Mouse (Mus musculus): Measurements from ENCODE around the gene Kcnab2.

Gene Kcnab2

DNA sequence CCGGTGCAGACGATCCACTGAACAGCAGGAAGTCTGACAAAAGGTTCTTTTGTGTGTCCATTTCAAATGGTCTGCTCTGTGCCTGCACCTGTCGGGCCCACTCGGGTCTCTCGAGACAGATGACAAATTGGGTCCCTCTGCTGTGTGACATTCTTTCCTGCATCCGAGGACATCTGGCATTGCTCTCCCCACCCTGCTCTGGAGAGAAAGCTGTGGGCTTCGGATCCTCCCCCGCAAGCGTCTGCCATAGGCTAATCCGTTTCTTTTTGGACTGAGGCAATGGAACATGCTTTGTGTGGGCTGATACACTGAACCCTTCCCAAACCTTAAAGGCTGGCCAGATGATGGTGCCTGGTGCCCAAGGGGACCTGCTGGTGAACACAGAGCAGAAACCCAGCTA is 24.6 kb downstream of the Kcnab2 start:
- DNase-seq (ENCODE audit: low read depth, low spot score), result no peak

DNA sequence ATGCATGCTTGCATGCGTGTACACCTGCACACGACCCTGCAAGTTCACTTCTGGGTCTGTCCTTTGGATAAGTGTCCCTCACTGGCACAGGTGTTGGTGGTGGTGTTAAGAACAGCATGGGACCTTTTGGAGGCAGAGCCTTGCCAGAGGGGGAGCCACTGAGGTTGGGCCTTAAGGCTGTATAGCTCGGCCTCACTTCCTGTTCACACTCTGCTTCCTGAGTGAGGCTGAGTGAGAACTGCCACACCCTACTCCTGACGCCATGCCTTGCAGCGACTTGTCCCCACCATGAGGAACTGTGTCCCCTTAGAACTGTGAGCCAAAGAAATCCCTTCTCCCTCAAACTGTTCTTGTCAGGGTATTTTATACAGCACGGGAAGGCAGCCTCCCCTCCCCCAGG is 26.3 kb downstream of the Kcnab2 start:
- no peak for DNase-seq (ENCODE audit: low read depth, low spot score)

DNA sequence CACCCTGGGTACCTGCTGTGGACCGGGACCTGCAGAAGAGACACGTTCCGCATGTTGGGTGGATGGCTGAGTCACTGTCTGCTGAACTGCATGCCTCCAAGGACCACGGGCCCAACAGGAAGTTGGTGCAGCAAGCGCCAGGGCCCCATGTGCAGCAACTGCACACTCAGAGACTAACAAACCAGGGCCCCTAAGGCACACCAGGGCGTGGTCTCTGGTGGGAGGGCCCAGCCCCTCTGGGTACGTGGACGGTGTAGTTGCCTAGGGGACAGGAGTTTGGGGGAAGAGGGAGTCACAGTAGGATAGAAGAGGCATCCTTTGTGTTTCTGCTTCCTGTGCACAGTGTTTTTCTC is 29.0 kb downstream of the Kcnab2 start:
- no peak for DNase-seq (ENCODE audit: low read depth, low spot score)

DNA sequence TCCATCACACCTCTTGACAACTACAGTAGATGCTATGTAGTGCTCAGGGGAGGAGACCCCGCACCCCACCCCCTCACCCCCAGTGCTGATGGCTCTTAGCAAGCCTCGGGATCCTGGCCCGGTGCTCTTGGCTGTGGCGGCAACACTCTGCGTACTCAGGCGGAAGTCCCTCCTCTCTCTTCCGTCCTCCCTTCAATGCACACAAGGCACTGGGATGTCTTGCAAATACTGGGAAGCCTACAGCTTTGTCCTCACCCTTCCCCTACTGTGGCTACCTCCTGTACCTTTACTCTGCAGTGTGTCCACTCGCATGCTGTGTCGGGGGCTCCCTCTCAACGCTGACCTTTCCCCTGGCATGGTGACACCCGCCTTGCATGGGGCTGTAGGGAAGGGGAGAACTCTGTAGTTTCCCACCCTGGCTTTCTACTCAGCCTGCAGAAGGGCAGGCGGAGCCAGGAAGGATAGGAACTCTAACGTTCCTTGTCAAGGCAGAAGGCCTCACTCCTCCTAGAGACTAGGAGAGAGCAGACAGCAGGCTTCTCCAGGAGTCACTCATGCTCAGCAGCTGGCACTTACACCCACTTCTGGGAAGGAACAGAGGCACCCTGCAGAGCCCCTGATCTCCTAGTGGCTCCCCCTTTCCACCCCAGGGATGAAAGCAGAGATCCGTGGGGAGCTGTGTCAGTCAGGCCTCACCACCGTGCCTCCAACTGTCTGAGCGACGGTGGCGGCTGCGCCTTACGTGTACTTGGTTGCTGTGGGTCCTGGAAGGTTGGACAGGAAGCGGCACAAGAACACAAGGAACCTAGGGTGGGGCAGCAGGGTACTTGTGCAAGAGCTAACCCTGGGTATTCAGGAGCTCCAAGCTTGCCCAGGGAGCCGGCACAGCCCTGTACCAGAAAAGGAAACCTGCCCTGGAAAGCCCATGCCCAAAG is 29.7 kb downstream of the Kcnab2 start:
- no peak for DNase-seq (ENCODE audit: low read depth, low spot score)

DNA sequence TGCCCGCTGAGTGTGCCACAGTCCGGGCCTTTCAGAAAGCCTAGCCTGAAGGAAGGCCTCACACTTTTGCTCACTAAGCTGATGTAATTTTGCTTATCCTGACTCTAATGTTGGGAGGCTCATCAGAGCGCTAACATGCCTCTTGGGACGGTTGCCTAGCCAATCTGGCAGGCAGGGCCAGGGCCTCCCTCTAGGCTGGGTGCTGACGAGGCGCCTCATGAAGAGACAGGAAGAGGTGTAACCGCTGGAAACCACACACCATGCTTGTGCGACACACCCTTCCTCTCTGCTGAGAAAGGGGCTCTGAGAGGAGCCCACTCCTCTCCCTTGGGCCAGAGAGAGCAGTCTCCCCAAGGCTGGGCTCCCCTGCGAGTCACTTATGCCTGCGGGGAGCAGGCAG is 31.5 kb downstream of the Kcnab2 start:
- no peak for DNase-seq (ENCODE audit: low read depth, low spot score)

DNA sequence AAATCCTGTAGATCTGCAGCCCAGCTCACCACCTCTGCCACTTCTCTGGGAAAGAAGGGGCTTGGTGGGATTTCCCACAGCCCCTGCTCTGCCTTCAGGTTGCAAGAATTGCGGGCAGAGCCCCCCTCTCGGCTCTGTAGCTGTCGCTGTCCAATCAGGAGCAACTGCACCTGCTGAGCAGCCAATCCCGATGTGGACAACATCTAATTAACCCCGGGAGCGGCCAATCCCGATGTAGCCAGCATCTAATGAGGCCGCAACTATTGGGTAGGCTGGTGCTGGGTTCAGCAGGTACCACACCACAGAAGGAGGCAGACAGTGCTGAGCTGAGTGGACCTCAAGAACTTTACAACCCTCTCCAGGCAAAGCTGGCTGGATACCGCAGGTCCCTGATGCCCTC is 36.1 kb downstream of the Kcnab2 start:
- DNase-seq (ENCODE audit: low read depth, low spot score), result no peak

DNA sequence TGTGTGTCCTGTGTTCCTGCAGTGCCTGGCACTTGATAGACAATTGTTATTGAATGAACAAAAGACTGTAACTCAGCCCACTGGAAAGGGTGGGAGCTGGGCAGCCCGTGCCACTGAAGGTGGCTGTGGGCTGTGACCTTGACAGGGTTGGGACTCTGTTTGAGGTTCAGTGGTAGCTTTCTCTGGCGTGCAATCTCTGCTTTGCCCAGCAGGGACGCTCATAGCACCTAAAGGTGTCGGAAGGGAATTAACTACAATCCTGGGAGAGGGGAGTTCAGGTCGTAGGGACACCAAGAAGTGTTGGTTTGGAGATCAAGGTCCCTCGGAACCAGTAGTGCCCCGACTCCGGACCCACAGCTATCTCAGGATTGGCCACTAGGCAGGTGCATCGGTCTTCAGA is 36.8 kb downstream of the Kcnab2 start:
- no peak for DNase-seq (ENCODE audit: low read depth, low spot score)

DNA sequence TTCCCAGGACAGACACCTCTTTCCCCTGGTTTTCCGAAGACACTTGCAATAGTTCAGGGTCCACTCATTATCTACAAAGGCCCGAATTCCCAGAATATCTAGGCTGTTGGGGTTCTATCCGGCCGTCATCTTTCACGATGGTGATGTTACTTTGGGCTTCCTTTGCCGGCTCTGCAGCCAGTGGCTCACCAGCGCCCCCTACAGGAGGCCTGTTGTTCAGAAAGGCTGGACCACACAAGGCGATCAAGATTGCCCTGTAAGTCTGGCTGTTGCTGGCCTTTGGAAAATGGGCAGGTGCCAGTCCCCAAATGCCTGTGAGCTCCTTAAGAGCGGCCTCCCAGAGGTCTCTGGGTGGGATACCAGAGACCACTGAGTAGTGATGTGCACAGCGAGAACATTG is 42.4 kb downstream of the Kcnab2 start:
- DNase-seq (ENCODE audit: low read depth, low spot score), result no peak

DNA sequence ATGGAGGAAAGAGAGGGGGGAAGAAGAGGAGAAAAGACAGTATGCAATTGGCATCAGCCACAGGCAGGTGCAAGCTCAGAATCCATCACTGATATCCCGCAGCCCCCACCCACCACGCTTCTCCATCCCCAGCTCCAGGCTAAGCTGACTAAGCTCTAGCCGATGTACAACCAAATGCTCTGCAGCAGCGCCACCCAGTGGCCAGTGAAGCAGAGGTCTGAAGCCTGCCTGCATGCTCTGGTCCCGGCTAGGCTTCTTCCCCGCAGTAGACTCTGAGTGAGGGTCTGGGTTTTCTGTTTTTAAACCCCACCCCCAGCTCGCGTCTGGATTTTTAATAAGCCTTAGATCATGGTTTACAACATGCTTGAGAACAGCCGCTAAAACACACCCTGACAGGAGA is 42.8 kb downstream of the Kcnab2 start:
- peak; percentile 70 for DNase-seq (ENCODE audit: low read depth, low spot score)

DNA sequence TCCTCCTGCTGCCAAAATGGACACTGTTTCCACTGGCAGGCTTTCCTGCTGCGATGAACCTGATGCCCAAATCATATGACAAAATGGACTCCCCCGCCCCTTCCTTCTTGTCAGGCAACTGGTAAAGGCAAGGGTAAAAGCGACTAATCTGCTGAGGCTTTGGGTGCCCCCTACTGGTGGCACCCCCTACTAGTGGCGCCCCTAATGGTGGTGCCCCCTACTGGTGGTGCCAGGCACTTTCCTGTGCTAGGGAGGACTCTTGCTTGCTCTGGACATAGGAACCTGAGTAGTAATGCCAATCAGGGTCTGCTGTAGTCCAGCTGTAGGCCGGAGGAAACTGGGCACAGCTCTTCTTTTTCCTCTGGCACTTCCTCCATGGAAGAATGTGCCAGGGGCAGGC is 45.4 kb downstream of the Kcnab2 start:
- DNase-seq (ENCODE audit: low read depth, low spot score), result no peak

DNA sequence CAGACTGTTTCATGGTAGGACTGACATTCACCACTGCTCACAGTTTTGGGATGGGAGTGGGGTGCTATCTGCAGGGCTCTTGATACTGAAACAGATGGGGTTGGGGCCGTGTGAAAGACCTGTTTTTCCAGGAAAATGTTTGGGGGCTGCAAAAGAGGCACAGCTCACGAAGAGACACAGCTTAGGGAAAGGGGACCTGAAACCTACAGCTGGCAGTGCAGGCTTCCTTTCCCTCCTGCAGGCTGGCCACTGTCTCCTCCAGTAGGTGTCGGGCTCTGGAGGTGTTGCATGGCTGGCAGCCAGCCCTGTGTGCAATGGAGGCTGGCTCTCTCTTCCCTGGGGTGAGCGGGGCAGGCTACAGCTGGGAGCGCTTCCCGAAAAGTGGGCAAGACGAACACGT is 49.4 kb downstream of the Kcnab2 start:
- DNase-seq (ENCODE audit: low read depth, low spot score), result no peak

DNA sequence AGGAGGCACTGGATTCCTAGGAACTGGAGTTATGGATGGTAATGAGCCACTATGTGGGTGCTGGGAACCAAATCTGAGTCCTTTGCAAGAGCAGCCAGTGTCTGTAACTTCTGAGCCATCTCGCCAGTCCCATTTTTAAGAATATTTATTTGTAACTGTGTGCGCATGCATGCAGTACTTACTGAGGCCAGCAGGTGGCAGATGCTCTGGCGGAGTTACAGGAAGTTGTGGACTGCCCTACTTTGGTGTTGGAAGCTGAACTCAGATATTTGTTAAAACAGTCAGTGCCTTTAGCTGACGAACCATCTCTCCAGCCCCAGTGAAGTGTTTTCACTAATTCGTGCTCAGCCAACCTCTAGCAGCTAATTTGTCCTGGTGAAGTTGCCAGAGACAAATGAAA is 52.7 kb downstream of the Kcnab2 start:
- DNase-seq (ENCODE audit: low read depth, low spot score), result no peak

DNA sequence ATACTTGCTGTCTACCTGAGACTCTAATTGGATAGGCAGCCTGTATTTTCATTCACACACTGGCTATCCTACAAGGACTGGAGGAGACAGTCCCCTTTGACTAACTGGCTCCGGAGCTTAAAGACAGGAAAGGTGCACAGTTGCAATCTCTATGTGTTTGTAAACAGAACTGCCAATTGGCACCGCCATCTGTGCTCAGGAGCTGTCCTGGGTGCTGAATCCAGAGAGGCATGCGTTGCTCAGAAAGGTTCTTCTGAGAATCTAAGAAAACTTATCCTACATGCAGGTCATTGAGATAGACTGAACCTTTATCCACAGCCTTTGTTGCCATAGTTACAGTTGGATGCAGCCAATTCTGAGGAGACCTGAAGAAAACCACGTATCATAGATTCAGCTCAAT is 53.3 kb downstream of the Kcnab2 start:
- no peak for DNase-seq (ENCODE audit: low read depth, low spot score)

DNA sequence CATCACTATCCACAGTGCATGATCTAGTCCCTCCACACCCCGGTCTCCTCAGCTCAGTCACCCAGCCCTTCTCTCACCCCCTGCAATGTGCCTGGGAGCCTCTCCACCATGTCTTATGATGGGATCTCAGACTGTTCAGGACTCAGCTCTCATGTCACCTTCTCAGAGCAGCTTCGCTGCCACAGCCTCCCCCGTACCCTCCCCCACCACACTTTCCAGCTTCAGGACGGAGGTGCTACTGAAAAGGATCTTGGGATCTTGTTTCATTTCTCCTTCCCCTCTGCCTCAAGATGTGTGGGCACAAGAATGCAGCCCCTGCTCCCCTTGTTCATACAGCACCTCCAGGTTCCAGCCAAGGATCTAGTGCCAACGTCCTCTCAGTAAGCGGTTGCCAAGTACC is 54.1 kb downstream of the Kcnab2 start:
- no peak for DNase-seq (ENCODE audit: low read depth, low spot score)

DNA sequence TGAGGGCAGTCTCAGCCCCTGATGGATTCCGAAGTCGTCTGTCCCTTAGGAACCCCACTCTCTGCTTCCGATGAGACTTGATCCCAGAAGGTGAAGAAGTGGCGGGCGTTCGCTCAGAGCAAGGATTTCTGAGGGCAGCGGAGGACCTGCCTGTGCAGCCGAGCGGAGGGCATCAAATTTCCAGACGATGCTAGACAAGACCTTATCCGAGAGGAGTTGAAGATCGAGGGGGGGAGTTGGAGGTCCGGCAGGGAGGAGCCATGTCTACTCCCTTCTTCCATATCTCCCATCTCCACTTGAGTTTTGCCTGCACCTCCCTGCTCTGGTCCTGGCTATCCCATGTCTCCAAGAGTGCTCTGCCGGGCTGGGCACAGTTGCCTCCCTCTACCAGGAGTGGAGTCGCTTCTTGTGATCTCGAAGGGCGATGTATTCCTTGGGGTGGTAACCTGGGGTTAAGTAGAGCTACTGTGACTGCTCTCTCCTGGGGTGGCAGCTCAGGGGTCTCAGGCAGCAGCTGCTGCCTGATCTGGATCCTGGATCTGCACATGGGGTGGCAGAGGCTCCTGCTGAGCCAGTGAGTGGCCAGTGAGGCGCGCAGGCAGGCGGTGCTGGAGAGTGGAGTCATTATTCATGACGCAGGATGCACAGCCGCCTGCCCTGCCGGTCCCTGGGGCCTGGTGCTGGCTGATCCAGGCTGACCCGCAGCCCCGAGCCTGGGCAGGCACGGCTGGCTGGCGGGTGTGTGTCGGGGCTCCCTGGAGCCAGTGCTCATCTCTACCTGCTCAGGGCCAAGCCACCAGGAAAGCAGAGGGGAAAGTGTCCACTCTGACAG is 59.2 kb downstream of the Kcnab2 start:
- DNase-seq (ENCODE audit: low read depth, low spot score), result no peak

DNA sequence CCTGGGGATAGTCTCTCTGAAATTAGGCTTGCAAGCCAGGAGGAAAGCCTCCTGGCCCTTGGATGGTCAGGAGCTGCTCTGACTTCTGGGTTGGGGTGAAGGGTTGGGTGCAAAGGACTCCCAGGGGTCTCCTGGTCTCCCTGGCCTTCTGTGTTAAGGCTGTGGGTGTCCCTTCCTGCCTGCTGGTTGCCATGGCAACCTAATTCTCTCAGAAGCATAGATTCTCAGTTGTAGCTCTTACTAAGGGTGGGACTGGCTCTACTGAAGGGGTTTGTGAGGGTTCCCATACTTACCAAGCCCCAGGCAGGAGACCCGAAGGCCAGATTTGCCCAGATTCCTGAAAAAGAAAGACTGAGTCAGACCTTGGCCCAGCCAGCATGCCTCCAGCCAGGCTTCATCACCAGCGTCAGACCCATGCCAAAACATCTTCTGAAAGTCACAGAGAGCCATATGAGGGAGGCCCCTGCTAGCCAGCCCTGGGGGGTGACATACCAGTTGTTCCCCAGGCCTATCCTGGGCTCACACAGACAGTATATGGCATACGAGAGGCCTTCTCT is 65.1 kb downstream of the Kcnab2 start:
- no peak for DNase-seq (ENCODE audit: low read depth, low spot score)

DNA sequence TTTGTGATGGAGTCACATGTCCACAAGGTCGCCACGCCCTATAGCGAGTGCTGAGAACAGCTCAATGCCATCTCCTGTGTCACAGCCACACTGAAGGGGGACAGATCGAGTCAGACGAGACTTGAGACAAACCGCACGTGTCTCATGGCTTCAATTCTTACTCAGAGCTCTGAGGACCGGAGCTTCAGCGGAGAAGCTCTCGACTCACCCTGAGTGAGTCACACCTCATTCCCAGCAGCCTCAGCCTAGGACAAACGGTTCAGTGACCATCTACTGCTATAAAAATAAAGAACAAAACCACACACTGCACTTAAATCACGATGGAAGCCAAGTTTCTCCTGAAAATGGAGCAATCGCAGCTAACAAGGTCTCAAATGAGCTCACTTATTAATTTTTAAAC is 66.7 kb downstream of the Kcnab2 start:
- DNase-seq (ENCODE audit: low read depth, low spot score), result no peak

DNA sequence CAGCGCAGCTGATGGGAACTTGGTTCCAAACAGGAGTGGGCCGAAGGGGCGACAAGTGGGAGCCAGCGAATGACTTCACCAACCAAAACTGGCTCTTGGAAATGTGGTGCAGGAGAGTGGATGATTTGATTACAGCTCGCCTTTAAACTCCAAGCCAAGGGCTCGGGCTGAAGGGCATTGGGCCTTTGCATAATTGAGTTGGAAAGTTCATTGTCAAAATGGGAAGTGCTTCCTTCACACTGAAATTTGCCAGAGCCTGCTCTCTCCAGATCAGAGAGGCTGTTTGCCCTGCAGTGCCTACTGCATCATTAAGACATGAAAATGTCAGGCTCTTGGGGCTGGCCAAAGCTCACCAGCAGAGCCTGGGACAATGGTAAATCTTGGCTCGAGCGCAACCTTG is 71.1 kb downstream of the Kcnab2 start:
- no peak for DNase-seq (ENCODE audit: low read depth, low spot score)

DNA sequence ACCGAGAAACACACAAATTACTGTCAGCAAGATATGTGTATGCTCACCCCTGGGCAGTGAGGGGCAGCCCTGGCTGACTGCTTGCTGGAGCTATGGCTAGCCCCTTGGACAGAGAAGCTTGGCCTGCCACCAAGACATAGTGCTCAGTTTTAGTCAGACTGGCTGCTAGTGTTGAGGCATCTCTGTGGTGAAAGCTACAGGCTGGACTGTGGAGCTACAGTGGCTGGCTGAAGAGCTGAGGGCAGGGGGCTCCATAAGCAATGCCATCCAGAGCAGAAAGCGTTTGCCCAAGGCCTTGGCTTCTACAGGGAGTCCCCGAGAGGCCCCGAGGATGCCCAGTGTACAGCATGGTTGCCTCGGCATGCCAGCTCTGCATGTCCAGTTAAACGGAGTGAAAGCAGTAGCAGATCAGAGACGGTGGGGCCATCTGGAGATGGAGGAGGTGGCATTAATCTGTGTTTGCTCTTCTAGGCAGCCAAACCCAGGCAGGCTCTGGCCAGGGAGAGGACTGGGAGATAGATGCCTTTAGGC is 71.9 kb downstream of the Kcnab2 start:
- DNase-seq (ENCODE audit: low read depth, low spot score), result no peak

DNA sequence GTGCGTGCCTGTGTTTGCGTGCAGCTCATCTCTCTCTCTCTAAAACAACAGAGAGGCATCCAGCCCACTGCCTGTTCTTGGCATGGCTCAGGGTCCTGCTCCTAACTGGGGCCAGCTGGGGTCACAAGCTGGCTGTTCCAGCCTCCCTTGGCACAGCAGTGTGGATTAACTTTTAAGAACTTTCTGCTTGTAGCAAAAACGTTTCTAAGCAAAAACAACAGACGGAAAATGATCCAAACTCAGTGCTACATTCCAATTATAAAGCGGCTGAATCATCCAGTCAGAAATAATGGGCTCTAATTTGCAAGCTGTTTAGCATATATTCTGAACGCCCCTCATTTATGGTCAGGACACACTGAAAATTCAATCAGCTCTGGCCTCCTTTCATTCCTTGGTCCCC is 72.5 kb downstream of the Kcnab2 start:
- DNase-seq (ENCODE audit: low read depth, low spot score), result no peak

DNA sequence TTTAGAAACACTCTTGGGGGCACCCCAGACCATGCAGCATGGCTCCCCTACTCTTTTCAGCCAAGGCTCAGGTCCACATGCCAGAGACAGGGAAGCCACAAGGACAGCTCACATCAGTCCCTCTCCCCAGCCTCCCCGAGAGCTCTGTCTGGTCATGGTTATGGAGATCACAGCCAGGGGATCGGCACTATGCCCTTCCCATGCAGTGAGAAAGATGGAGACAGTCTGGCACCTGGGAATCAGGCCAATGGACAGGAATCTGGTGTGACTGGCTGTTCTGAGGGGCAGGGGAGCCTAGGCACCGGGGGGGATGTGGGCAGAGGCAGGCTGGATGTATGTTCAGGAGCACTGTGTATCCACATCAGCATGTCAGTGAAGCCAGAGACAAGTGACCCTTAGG is 78.7 kb downstream of the Kcnab2 start:
- DNase-seq (ENCODE audit: low read depth, low spot score), result no peak

DNA sequence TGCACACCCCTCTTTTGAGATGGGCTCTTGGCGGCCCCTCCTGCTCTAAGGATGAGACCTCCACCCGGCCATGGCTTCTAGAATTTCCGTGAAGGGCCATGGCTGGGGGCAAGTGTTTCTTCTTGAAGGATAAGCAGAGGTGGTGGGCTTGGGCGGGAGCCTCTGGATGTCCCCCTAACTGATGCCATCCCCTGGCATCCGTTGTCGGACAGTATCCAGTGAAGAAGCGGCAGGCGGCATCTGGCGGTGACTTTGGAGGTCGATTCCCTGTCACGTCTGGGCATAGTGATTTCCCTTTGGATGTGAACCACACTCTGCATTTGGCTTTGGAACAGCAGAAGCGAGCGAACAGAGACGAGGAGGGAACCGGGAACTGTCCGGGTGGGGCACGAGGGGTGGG is 85.0 kb downstream of the Kcnab2 start:
- DNase-seq (ENCODE audit: low read depth, low spot score), result no peak

Measured in WW6 (cell line).